8 mouse cellular contexts compared by ENCODE assay signal in the genomic region with DNA sequence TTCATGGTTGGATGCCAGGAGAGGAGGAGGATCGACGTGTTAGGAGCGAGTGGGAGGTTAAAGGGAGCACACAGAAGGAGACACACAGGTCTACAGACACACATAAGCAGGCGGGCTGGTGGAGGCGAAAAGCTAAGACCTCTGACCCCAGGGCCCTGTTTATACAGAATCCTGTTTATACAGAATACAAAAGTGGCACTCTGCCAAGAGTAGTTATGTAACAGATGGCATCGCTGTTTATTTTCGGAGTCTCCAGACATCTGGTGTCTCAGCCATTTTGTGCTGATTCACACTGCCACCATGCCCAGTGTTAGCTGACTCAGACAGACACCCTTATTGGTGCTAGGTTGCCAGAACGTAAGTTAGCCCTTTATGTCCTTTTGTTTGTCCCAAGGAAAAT. TPM values are rescaled to one million over a fixed set of nuclear protein-coding genes. Genes with fewer than 3 reads are reported as not detected.
DNase-seq lines count a peak whose midpoint lies in the region; ATAC-seq and TF ChIP-seq lines count a peak whose summit lies in the region.
"Had no signal": no experiment of that assay in that cellular context is flagged by ENCODE, and none has a peak within 500 bp of the region (broad histone marks: within the 10 kb centered on the region; RNA-seq: fewer than 3 reads in every experiment).

No protein-coding gene starts in this region.

- no peak overlapping the region for H3K9ac ChIP-seq in forebrain, embryonic 16.5 days (replicated peaks; ENCODE audit: low read depth, low read length)

- H3K36me3 ChIP-seq in forebrain, embryonic 16.5 days (ENCODE audit: control insufficient read depth, insufficient read depth): no peaks in the 10 kb centered on the region

- H3K4me3 ChIP-seq in lung, adult 2 months (replicated peaks; ENCODE audit: extremely low read depth, low read depth, low read length): no peak overlapping the region
- no peak overlapping the region for H3K4me3 ChIP-seq in forebrain, embryonic 16.5 days (replicated peaks; ENCODE audit: low read length)

- no peak for TF ChIP-seq POLR2A in lung, adult 2 months (IDR thresholded peaks at IDR 0.05; ENCODE audit: borderline replicate concordance, extremely low read depth, low read depth, low read length)

- DNase-seq in lung, adult 18-20 months: peak; percentile 36 to 67
- no peak for DNase-seq in lung, adult 2 months
- peak; percentile 43 to 51 for DNase-seq in cerebellum, adult 18-20 months
- DNase-seq in left cerebral cortex, adult 11 months (ENCODE audit: low spot score): peak; percentile 28
- peak; percentile 86 for DNase-seq in retina, postnatal 1 day
- DNase-seq in spleen, postnatal 36 days (ENCODE audit: low spot score in 2 of 2): no peak

- no peaks in the 10 kb centered on the region for H3K4me1 ChIP-seq in lung, adult 2 months (ENCODE audit: control insufficient read depth, insufficient read depth, low read length)
- H3K4me1 ChIP-seq in forebrain, embryonic 16.5 days (replicated peaks; ENCODE audit: control insufficient read depth, insufficient read depth, low read length): peaks cover 3% of the 10 kb centered on the region; the same call in 1 of the 2 replicates

- no peaks in the 10 kb centered on the region for H3K9me3 ChIP-seq in forebrain, embryonic 16.5 days (ENCODE audit: control insufficient read depth, low read length)

- 40% methylated on average over 8 of the region's 8 CpGs for WGBS in lung, adult 2 months
- WGBS in forebrain, embryonic 16.5 days: 43% methylated on average over 8 of the region's 8 CpGs

- no peaks in the 10 kb centered on the region for H3K27me3 ChIP-seq in forebrain, embryonic 16.5 days (replicated peaks; ENCODE audit: control insufficient read depth, insufficient read depth, low read length)

- no peak overlapping the region for H3K27ac ChIP-seq in forebrain, embryonic 16.5 days (ENCODE audit: low read length)
- H3K27ac ChIP-seq: kidney, postnatal 0 days had no signal

- no peak for TF ChIP-seq CTCF in lung, adult 2 months (IDR thresholded peaks at IDR 0.05; ENCODE audit: insufficient read depth, low read length)

- peak; percentile 81 for ATAC-seq in forebrain, embryonic 16.5 days

- H3K4me2 ChIP-seq in forebrain, embryonic 16.5 days (ENCODE audit: low read length): no peak overlapping the region

RNA-seq across cellular contexts. Expression of gene Dock8, which starts 18.0 kb away (rescaled TPM):
- polyA plus RNA-seq in lung, adult 2 months (2012; rRNA removed): 19.8 and 25.1 TPM in 2 replicates
- polyA plus RNA-seq in forebrain, embryonic 16.5 days (2015; fragmentation: Nextera tagmentation; extraction: Ambion mirVana): 0.56 and 1.4 TPM in 2 replicates

RNA-seq across cellular contexts. Expression of gene Cbwd1, which starts 19.9 kb away (rescaled TPM):
- 0.96 and 2.6 TPM in 2 replicates for polyA plus RNA-seq in lung, adult 2 months (2012; rRNA removed)
- polyA plus RNA-seq in forebrain, embryonic 16.5 days (2015; fragmentation: Nextera tagmentation; extraction: Ambion mirVana): 17.2 and 18.2 TPM in 2 replicates

Comparison
In these comparisons a context has a peak if more than half of its experiments do, and no peak if none do; other contexts are left out.
1. DNase-seq: peak in lung, adult 18-20 months (2 of 2), cerebellum, adult 18-20 months (2 of 2), left cerebral cortex, adult 11 months (single experiment) and retina, postnatal 1 day (single experiment); none in lung, adult 2 months (single experiment) and spleen, postnatal 36 days (0 of 2).